Mouse (Mus musculus): ENCODE data around the gene Ncs1. TPM values are rescaled to one million over a fixed set of nuclear protein-coding genes. Genes with fewer than 3 reads are reported as not detected.

Gene Ncs1
- polyA plus RNA-seq, 1 experiment from 2014 or later, result 108 TPM

- H3K9me3 ChIP-seq, result no peaks in the 10 kb centered on the region
- peak overlapping the region; percentile 5; the same call in 1 of the 2 replicates for H3K27ac ChIP-seq
- H3K4me3 ChIP-seq, result no peak overlapping the region
- H3K4me1 ChIP-seq, result peaks cover 72% of the 10 kb centered on the region
- H3K4me2 ChIP-seq (replicated peaks), result 0 out of 2 replicates have a peak overlapping the region, but pooled peaks have one; percentile 12
- ATAC-seq (ENCODE audit: low FRiP score, low read depth), result 0 out of 2 replicates have a peak, but pooled peaks have one; percentile 21
- H3K27me3 ChIP-seq (replicated peaks), result no peaks in the 10 kb centered on the region
- peaks cover 3% of the 10 kb centered on the region; the same call in 1 of the 2 replicates for H3K36me3 ChIP-seq
- 56% methylated on average over 10 of the region's 10 CpGs for WGBS
- peak overlapping the region; percentile 21; the same call in 1 of the 2 replicates for H3K9ac ChIP-seq
Observed at GRCm38 (mm10) chr2:31263746-31264378, 18.2 kb downstream of the Ncs1 start.

- 0 out of 2 replicates have a peak overlapping the region, but pooled peaks have one; percentile 16 for H3K4me2 ChIP-seq (replicated peaks)
- peaks cover 67% of the 10 kb centered on the region for H3K4me1 ChIP-seq
- ATAC-seq (ENCODE audit: low FRiP score, low read depth), result peak; percentile 59; the same call in 1 of the 2 replicates
- no peaks in the 10 kb centered on the region for H3K9me3 ChIP-seq
- no peak overlapping the region for H3K4me3 ChIP-seq
- no peaks in the 10 kb centered on the region for H3K27me3 ChIP-seq (replicated peaks)
- H3K27ac ChIP-seq, result peak overlapping the region; percentile 10; the same call in 1 of the 2 replicates
- no peak overlapping the region for H3K9ac ChIP-seq
- H3K36me3 ChIP-seq, result no peaks in the 10 kb centered on the region; the same call in none of the 2 replicates
- 30% methylated on average over 6 of the region's 6 CpGs for WGBS
Observed at GRCm38 (mm10) chr2:31267447-31267846, 21.8 kb downstream of the Ncs1 start.

GRCm38 (mm10) chr2:31268631-31269030 is 23.0 kb downstream of the Ncs1 start:
- Histone ChIP-seq H3K36me3 (no peaks in the 10 kb centered on the region; the same call in 1 of the 2 replicates), H3K9ac (no peak overlapping the region), H3K4me3 (no peak overlapping the region), H3K27ac (no peak overlapping the region), H3K4me2 (replicated peaks) (no peak overlapping the region), H3K27me3 (replicated peaks) (no peaks in the 10 kb centered on the region), H3K4me1 (peaks cover 55% of the 10 kb centered on the region), H3K9me3 (no peaks in the 10 kb centered on the region)
- WGBS, result 57% methylated on average over 5 of the region's 5 CpGs
- no peak for ATAC-seq (ENCODE audit: low FRiP score, low read depth)

- WGBS, result 93% methylated on average over 6 of the region's 6 CpGs
- Histone ChIP-seq H3K4me3 (no peak overlapping the region), H3K27me3 (replicated peaks) (no peaks in the 10 kb centered on the region), H3K27ac (no peak overlapping the region), H3K4me1 (peaks cover 49% of the 10 kb centered on the region), H3K9ac (no peak overlapping the region), H3K36me3 (no peaks in the 10 kb centered on the region; the same call in 1 of the 2 replicates), H3K4me2 (replicated peaks) (no peak overlapping the region), H3K9me3 (no peaks in the 10 kb centered on the region)
- ATAC-seq (ENCODE audit: low FRiP score, low read depth), result no peak
Observed at GRCm38 (mm10) chr2:31269188-31269587, 23.6 kb downstream of the Ncs1 start.

- WGBS, result 96% methylated on average over 10 of the region's 10 CpGs
- Histone ChIP-seq H3K4me2 (replicated peaks) (no peak overlapping the region), H3K36me3 (no peaks in the 10 kb centered on the region; the same call in 1 of the 2 replicates), H3K9me3 (no peaks in the 10 kb centered on the region), H3K9ac (no peak overlapping the region), H3K27me3 (replicated peaks) (no peaks in the 10 kb centered on the region), H3K27ac (no peak overlapping the region), H3K4me1 (peaks cover 43% of the 10 kb centered on the region), H3K4me3 (no peak overlapping the region)
- no peak for ATAC-seq (ENCODE audit: low FRiP score, low read depth)
Observed at GRCm38 (mm10) chr2:31269847-31270246, 24.2 kb downstream of the Ncs1 start.

- no peak for ATAC-seq (ENCODE audit: low FRiP score, low read depth)
- no peak overlapping the region for H3K4me2 ChIP-seq (replicated peaks)
- 96% methylated on average over 8 of the region's 8 CpGs for WGBS
- H3K4me3 ChIP-seq, result no peak overlapping the region
- H3K36me3 ChIP-seq, result peaks cover 3% of the 10 kb centered on the region; the same call in 1 of the 2 replicates
- H3K27ac ChIP-seq, result no peak overlapping the region
- peaks cover 37% of the 10 kb centered on the region for H3K4me1 ChIP-seq
- no peak overlapping the region for H3K9ac ChIP-seq
- H3K9me3 ChIP-seq, result no peaks in the 10 kb centered on the region
- no peaks in the 10 kb centered on the region for H3K27me3 ChIP-seq (replicated peaks)
Observed at GRCm38 (mm10) chr2:31270470-31270869, 24.8 kb downstream of the Ncs1 start.

GRCm38 (mm10) chr2:31271071-31271470 is 25.4 kb downstream of the Ncs1 start:
- no peak for ATAC-seq (ENCODE audit: low FRiP score, low read depth)
- 95% methylated on average over 1 of the region's 1 CpGs for WGBS
- no peaks in the 10 kb centered on the region for H3K27me3 ChIP-seq (replicated peaks)

GRCm38 (mm10) chr2:31274993-31275392 is 29.4 kb downstream of the Ncs1 start:
- Histone ChIP-seq H3K9me3 (no peaks in the 10 kb centered on the region), H3K27ac (no peak overlapping the region), H3K4me3 (no peak overlapping the region), H3K9ac (no peak overlapping the region), H3K36me3 (peaks cover 16% of the 10 kb centered on the region), H3K4me1 (no peaks in the 10 kb centered on the region), H3K27me3 (replicated peaks) (no peaks in the 10 kb centered on the region), H3K4me2 (replicated peaks) (no peak overlapping the region)
- 92% methylated on average over 6 of the region's 6 CpGs for WGBS
- ATAC-seq (ENCODE audit: low FRiP score, low read depth), result no peak

More at GRCm38 (mm10) chr2:31271071-31271470, 25.4 kb downstream of the Ncs1 start:
- Histone ChIP-seq H3K36me3 (peaks cover 6% of the 10 kb centered on the region; the same call in 1 of the 2 replicates), H3K4me2 (replicated peaks) (no peak overlapping the region), H3K9ac (no peak overlapping the region), H3K27ac (no peak overlapping the region), H3K4me1 (peaks cover 32% of the 10 kb centered on the region), H3K4me3 (no peak overlapping the region), H3K9me3 (no peaks in the 10 kb centered on the region)

GRCm38 (mm10) chr2:31277810-31278209 is 32.2 kb downstream of the Ncs1 start:
- Histone ChIP-seq H3K36me3 (peaks cover 42% of the 10 kb centered on the region), H3K27ac (no peak overlapping the region)
- 61% methylated on average over 6 of the region's 6 CpGs for WGBS

GRCm38 (mm10) chr2:31278483-31278882 is 32.9 kb downstream of the Ncs1 start:
- H3K9ac ChIP-seq, result no peak overlapping the region
- peaks cover 47% of the 10 kb centered on the region for H3K36me3 ChIP-seq

More at GRCm38 (mm10) chr2:31277810-31278209, 32.2 kb downstream of the Ncs1 start:
- no peak overlapping the region for H3K4me3 ChIP-seq
- H3K27me3 ChIP-seq (replicated peaks), result no peaks in the 10 kb centered on the region
- ATAC-seq (ENCODE audit: low FRiP score, low read depth), result no peak
- H3K9me3 ChIP-seq, result no peaks in the 10 kb centered on the region
- no peak overlapping the region for H3K9ac ChIP-seq
- H3K4me1 ChIP-seq, result no peaks in the 10 kb centered on the region
- no peak overlapping the region for H3K4me2 ChIP-seq (replicated peaks)

GRCm38 (mm10) chr2:31281138-31281537 is 35.5 kb downstream of the Ncs1 start:
- Histone ChIP-seq H3K4me2 (replicated peaks) (no peak overlapping the region), H3K9ac (no peak overlapping the region), H3K9me3 (no peaks in the 10 kb centered on the region), H3K4me3 (no peak overlapping the region), H3K27ac (no peak overlapping the region), H3K27me3 (replicated peaks) (no peaks in the 10 kb centered on the region), H3K4me1 (no peaks in the 10 kb centered on the region), H3K36me3 (peaks cover 65% of the 10 kb centered on the region)
- 88% methylated on average over 8 of the region's 8 CpGs for WGBS
- ATAC-seq (ENCODE audit: low FRiP score, low read depth), result no peak

More at GRCm38 (mm10) chr2:31278483-31278882, 32.9 kb downstream of the Ncs1 start:
- Histone ChIP-seq H3K27me3 (replicated peaks) (no peaks in the 10 kb centered on the region), H3K27ac (no peak overlapping the region), H3K4me2 (replicated peaks) (no peak overlapping the region), H3K4me3 (no peak overlapping the region), H3K4me1 (no peaks in the 10 kb centered on the region), H3K9me3 (no peaks in the 10 kb centered on the region)
- WGBS, result 78% methylated on average over 5 of the region's 5 CpGs
- no peak for ATAC-seq (ENCODE audit: low FRiP score, low read depth)

GRCm38 (mm10) chr2:31282266-31282665 is 36.6 kb downstream of the Ncs1 start:
- Histone ChIP-seq H3K9me3 (no peaks in the 10 kb centered on the region), H3K4me3 (no peak overlapping the region), H3K9ac (no peak overlapping the region), H3K27me3 (replicated peaks) (no peaks in the 10 kb centered on the region), H3K27ac (no peak overlapping the region), H3K36me3 (peaks cover 69% of the 10 kb centered on the region), H3K4me2 (replicated peaks) (no peak overlapping the region), H3K4me1 (no peaks in the 10 kb centered on the region)
- 52% methylated on average over 7 of the region's 7 CpGs for WGBS
- no peak for ATAC-seq (ENCODE audit: low FRiP score, low read depth)
